ENCODE assay signal across 8 mouse cellular contexts in genomic region chr7:27384731-27385130, GRCm38 (mm10). TPM values are rescaled to one million over a fixed set of nuclear protein-coding genes. Genes with fewer than 3 reads are reported as not detected.
A peak's percentile ranks its signal among the peaks of the same experiment; 100 is the strongest.
DNase-seq lines count a peak whose midpoint lies in the region; ATAC-seq and TF ChIP-seq lines count a peak whose summit lies in the region.

No protein-coding gene starts in this region.

- no peaks in the 10 kb centered on the region for H3K9me3 ChIP-seq in forebrain, embryonic 13.5 days (replicated peaks)
- H3K9me3 ChIP-seq in forebrain, embryonic 16.5 days (ENCODE audit: control insufficient read depth, low read length): no peaks in the 10 kb centered on the region

- ATAC-seq in forebrain, embryonic 13.5 days: peak; percentile 51; the same call in 1 of the 2 replicates
- ATAC-seq in forebrain, embryonic 16.5 days: no peak

- no peak overlapping the region for H3K27ac ChIP-seq in forebrain, embryonic 13.5 days
- no peak overlapping the region for H3K27ac ChIP-seq in forebrain, embryonic 16.5 days (ENCODE audit: low read length)
- no peak overlapping the region for H3K27ac ChIP-seq in gastrocnemius, adult 2 months

- no peak overlapping the region for H3K9ac ChIP-seq in forebrain, embryonic 13.5 days
- no peak overlapping the region for H3K9ac ChIP-seq in forebrain, embryonic 16.5 days (replicated peaks; ENCODE audit: low read depth, low read length)

- intact Hi-C loops in gastrocnemius, adult 2 months (cut with DNase I): loop anchor here (1.0 kb wide), 2 partner anchors 48 to 82 kb away; no protein-coding TSS in a partner anchor

- peak; percentile 90 for TF ChIP-seq CTCF in gastrocnemius, adult 2 months (IDR thresholded peaks at IDR 0.05)

- no peak overlapping the region for H3K4me2 ChIP-seq in forebrain, embryonic 13.5 days
- no peak overlapping the region for H3K4me2 ChIP-seq in forebrain, embryonic 16.5 days (ENCODE audit: low read length)

- H3K27me3 ChIP-seq in forebrain, embryonic 13.5 days: peaks cover 16% of the 10 kb centered on the region
- H3K27me3 ChIP-seq in forebrain, embryonic 16.5 days (replicated peaks; ENCODE audit: control insufficient read depth, insufficient read depth, low read length): no peaks in the 10 kb centered on the region; the same call in 1 of the 2 replicates

- WGBS in forebrain, embryonic 13.5 days: 42% methylated on average over 4 of the region's 4 CpGs
- 35% methylated on average over 4 of the region's 4 CpGs for WGBS in forebrain, embryonic 16.5 days

- H3K36me3 ChIP-seq in forebrain, embryonic 13.5 days (ENCODE audit: poor library complexity, severe bottlenecking): no peaks in the 10 kb centered on the region
- H3K36me3 ChIP-seq in forebrain, embryonic 16.5 days (ENCODE audit: control insufficient read depth, insufficient read depth): no peaks in the 10 kb centered on the region

- peak; percentile 67 for DNase-seq in 416B (ENCODE audit: low read depth)
- DNase-seq in T-cell, adult 2 months (ENCODE audit: low spot score): peak; percentile 57
- peak; percentile 79 for DNase-seq in gastrocnemius, adult 2 months
- peak; percentile 70 to 84 for DNase-seq in layer of hippocampus, postnatal 25 days (ENCODE audit: extremely low spot score in 1 of 2, low spot score in 1 of 2)
- DNase-seq in natural killer cell, adult 2 months (ENCODE audit: low spot score in 2 of 2): peak; percentile 34 to 67
- DNase-seq in frontal cortex, postnatal 14 days (ENCODE audit: low spot score in 2 of 2): no peak

- no peak overlapping the region for H3K4me3 ChIP-seq in forebrain, embryonic 13.5 days
- no peak overlapping the region for H3K4me3 ChIP-seq in forebrain, embryonic 16.5 days (replicated peaks; ENCODE audit: low read length)
- no peak overlapping the region for H3K4me3 ChIP-seq in gastrocnemius, adult 2 months

- H3K4me1 ChIP-seq in forebrain, embryonic 13.5 days: peaks cover 7% of the 10 kb centered on the region; the same call in 1 of the 2 replicates
- H3K4me1 ChIP-seq in forebrain, embryonic 16.5 days (replicated peaks; ENCODE audit: control insufficient read depth, insufficient read depth, low read length): no peaks in the 10 kb centered on the region

RNA-seq across cellular contexts. Expression of gene Gm20479, which starts 27.5 kb away (rescaled TPM):
- 0.62 TPM in 1 of 2 replicates, not detected in the other for polyA plus RNA-seq in forebrain, embryonic 13.5 days (2015; fragmentation: Nextera tagmentation; extraction: Ambion mirVana)
- polyA plus RNA-seq in forebrain, embryonic 16.5 days (2015; fragmentation: Nextera tagmentation; extraction: Ambion mirVana): not detected in 2 replicates
- total RNA-seq in gastrocnemius, adult 2 months (2021): not detected
- not detected for total RNA-seq in layer of hippocampus, postnatal 25 days (2021)

RNA-seq across cellular contexts. Expression of gene Shkbp1, which starts 28.9 kb away (rescaled TPM):
- polyA plus RNA-seq in forebrain, embryonic 13.5 days (2015; fragmentation: Nextera tagmentation; extraction: Ambion mirVana): 85.4 and 89.3 TPM in 2 replicates
- 88.1 and 95.5 TPM in 2 replicates for polyA plus RNA-seq in forebrain, embryonic 16.5 days (2015; fragmentation: Nextera tagmentation; extraction: Ambion mirVana)
- total RNA-seq in gastrocnemius, adult 2 months (2021): 1 to 10 TPM; 2.3 to 2.8 TPM
- 10 to 100 TPM; 19.7 to 30.4 TPM for total RNA-seq in layer of hippocampus, postnatal 25 days (2021)

RNA-seq across cellular contexts. Expression of gene Ltbp4, which starts 47.2 kb away (rescaled TPM):
- 10.5 and 13.4 TPM in 2 replicates for polyA plus RNA-seq in forebrain, embryonic 13.5 days (2015; fragmentation: Nextera tagmentation; extraction: Ambion mirVana)
- polyA plus RNA-seq in forebrain, embryonic 16.5 days (2015; fragmentation: Nextera tagmentation; extraction: Ambion mirVana): 13.3 and 18.2 TPM in 2 replicates
- total RNA-seq in gastrocnemius, adult 2 months (2021): 10 to 100 TPM; 48.0 to 81.2 TPM
- 10 to 100 TPM; 47.2 to 61.7 TPM for total RNA-seq in layer of hippocampus, postnatal 25 days (2021)

Comparison
In these comparisons a context has a peak if more than half of its experiments do, and no peak if none do; other contexts are left out.
1. DNase-seq: peak in 416B (single experiment), T-cell, adult 2 months (single experiment), gastrocnemius, adult 2 months (single experiment), layer of hippocampus, postnatal 25 days (2 of 2) and natural killer cell, adult 2 months (2 of 2); none in frontal cortex, postnatal 14 days (0 of 2).
2. RNA of gene Shkbp1, which starts 28.9 kb away (total RNA-seq): 19.7 to 30.4 TPM in layer of hippocampus, postnatal 25 days; 2.3 to 2.8 TPM in gastrocnemius, adult 2 months; every median in the first group is over 4 times any median in the second.